Mouse (Mus musculus) frontal cortex, adult 2 months (tissue): ENCODE measurements around the gene Gorasp1. TPM values are rescaled to one million over a fixed set of nuclear protein-coding genes. Genes with fewer than 3 reads are reported as not detected.
A peak's percentile ranks its signal among the peaks of the same experiment; 100 is the strongest.

Source experiments
- DNase-seq, 2 experiments: peaks; one replicate each; pipeline ENCODE4 v3.0.0; 2022; ENCODE audit warnings: low spot score in 1 of 2; ENCODE audit errors: extremely low spot score in 1 of 2
- polyA plus RNA-seq: library from polyadenylated mRNA; depleted of rRNA; stranded (reverse); fragments of >200 nt; gene quantifications from 2 replicates; pipeline ENCODE4 v1.2.3, GENCODE M21; 2012

Gorasp1 gene
- polyA plus RNA-seq, 1 experiment = 24.0 TPM

DNA sequence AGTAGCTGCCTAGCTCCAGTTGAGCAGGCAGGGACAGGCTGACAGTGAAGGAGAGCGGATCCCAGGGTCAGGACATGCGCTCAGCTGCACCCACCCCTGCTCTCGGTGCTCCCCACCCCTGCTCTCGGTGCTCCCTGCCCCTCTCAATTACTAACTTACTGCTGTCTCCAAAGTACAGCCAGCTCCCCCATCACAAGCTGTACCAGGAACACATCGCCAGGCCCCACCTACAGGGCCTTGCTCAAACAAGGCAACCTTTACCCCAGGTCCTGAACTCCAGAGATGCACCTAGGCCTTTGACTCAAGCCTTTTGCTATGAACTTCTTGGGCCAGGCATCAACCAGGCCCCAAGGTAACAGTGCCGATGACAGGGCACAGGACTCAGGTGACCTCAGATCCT, 3.7 kb downstream of the Gorasp1 start:
- DNase-seq = no peak

DNA sequence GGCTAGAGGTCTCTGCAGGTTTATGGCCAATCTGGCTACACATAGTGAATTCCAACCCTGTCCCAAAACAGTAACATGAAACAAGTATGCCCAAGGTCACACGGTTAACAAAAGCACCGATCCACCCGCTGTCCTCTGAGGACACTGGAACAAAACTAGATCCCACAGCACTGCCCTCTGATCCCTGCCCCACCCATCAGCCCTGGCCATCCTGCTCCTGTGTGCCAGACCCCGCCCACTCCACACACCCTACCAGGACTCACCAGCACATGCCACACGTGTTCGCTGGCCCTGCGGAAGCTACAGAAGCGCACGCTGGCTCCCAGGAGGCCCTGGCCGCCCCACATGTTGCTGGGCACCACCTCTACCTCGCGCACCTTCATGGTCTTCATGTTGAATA, 5.0 kb downstream of the Gorasp1 start:
- DNase-seq = no peak

DNA sequence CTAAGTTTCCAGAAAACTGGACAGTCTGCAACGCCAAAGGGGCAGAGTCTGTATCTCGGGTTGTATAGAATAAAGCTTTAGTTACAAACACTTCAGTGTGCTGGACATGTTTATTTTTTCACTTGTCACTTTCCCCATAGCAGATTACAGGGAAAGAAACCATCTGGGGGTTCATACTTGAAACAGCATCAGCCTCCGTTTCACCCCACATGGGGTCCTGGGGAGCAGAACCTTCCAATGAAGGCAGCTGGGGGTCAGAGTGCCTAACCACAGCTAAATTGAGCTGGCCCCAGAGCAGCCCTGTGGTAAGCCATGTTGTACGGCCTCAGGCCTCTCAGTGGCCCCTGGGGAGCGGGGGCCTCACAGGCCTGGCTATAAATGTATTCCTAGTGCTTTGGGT, 10.9 kb downstream of the Gorasp1 start:
- no peak for DNase-seq

DNA sequence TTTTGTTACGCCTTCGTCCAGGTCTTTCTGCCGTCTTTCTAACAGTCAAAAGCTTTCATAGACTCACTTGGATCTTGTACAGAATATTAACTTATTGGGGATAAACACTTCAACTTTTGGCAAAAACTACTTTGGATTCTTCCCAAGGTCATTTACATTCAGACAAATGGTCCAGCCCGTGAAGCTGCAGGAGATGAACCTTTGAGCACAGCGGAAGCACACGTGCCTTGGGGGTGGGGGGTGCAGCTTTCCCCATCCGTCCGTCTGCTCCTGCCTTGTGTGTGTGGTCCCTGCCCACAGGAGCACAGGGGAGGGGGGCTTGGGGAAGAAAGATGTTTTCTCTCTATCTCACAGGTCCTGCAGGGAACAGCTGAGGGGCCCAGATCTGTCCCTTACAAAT, 11.6 kb downstream of the Gorasp1 start:
- DNase-seq = no peak

DNA sequence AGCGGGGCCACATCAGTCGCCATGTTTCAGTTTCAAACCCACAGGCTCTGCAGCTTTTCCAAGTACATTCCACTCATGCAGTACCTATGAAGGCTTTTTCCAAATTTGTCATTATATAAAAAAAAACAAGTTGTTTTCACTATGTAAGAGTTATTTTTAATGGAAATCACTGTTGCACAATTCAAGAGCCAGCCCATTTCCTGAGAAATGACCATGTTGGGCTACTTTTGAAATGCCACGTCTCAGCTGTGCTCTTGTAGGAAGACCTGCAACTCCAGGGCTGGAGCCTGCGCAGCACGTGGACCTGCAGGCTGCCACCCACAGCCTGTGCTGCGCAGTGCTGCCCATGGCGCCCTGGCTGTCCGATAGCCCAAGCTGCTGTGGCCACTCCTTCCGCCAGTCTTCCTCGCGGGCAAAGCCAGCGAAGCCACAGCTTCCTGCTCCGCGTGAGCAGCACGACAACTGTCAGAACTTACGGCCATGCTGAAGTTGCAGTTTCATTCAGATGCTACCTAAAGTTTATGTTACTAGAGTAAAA, 12.2 kb downstream of the Gorasp1 start:
- no peak for DNase-seq

DNA sequence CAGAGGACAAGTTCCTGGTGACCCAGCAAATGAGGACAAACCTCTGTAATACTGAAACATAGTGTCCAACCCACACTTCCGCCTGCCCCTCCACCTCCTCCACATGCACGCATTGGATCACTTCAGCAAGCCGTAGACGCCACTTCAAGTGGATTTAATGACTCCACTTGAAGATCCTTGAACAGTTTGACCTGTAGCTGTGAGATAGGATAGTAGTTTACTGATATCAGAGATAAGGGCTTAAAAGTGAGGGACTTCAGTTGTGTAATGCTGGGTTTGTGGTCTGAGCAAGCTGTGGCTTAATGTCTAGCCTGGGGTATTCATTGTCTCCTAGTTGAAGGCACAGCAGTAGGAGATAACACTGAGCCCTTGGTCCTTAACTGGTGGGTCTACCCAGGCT, 13.9 kb downstream of the Gorasp1 start:
- DNase-seq = no peak

DNA sequence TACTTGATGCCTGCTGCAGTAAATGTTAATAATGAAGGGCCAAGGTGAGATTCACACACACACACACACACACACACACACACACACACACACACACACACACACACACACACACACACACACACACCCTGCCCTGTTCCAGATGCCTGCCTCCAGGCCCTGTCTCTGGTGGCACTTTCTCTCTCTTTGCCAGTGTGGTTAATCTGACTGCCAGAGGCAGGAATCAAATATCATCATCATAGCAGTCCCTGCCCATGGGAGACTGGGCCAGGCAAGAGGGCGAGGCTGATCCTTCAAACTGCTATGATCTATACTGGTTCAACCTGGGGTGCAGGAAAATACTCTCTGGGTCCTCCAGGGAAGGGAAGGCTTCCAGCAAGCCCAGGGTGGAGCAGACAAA, 17.5 kb downstream of the Gorasp1 start:
- DNase-seq = no peak

DNA sequence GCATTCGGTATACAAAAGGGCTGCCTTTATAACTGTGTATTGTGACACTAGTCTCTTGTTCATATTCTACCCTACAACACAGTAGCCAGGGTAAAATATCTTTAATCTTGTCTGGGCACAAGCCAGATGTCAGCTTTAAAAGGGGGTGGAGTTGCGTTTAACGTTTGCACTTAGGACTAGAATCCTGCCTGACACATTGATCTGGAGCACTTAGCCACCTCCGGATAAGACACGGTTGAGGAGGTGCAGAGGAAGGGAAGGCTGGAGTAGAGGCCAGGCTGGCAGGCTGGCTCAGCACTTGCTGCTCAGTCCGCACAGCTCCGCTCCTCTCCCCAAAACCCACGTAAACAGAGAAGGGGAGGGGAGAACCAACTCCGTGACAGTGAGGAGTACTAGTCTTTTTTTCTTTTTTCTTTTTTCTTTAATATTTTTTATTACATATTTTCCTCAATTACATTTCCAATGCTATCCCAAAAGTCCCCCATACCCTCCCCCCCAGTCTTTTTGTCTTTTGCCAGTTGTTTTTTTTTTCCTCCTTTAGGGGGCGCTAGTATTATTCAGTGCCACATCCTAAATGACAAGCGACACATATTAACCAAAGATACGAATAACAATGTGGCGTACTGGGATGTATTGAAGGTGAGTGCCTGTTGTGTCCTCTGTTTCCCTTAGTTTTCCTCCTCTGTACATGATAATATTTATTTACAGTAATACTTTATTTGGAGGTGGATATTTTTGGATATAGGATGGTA, 24.1 kb downstream of the Gorasp1 start:
- DNase-seq = no peak

DNA sequence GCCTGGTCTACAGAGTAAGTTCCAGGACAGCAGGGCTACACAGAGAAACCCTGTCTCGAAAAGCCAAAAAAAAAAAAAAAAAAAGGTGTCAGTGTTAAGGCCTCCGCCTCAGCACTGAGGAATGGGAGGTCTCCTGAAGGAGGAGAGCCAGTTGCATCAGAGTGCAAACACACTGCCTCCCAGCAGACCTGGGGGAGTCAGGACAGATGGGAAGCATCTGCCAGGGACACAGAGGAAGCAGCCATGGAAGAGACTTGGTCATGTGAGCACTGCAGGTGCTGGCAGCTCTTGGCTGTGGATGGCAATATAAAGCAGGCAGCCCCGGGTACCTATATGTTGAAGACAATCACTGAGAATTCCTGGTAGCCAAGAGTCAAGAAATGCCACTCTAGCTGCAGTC, 27.4 kb downstream of the Gorasp1 start:
- DNase-seq = peak in 1 of 2 experiments; percentile 32

DNA sequence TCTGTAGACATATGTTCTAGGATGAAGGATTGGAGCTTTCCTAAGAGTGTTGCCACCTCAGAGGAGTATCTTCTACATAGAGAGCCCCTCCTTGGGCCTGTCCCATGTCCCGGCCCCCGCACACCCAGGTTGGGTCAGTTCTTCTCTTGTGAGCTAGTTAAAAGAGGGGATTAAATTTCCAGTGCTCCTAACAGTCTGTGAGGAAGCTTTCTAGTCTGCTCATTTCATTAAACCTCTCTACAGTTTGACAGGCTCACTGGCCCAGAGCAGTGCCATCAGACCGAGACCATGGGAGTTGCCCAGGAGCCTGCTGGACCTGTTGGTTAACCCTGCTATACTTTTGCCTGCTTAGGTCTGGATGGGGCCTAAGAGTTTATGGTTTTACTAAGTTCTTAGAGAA, 28.7 kb downstream of the Gorasp1 start:
- DNase-seq = no peak

DNA sequence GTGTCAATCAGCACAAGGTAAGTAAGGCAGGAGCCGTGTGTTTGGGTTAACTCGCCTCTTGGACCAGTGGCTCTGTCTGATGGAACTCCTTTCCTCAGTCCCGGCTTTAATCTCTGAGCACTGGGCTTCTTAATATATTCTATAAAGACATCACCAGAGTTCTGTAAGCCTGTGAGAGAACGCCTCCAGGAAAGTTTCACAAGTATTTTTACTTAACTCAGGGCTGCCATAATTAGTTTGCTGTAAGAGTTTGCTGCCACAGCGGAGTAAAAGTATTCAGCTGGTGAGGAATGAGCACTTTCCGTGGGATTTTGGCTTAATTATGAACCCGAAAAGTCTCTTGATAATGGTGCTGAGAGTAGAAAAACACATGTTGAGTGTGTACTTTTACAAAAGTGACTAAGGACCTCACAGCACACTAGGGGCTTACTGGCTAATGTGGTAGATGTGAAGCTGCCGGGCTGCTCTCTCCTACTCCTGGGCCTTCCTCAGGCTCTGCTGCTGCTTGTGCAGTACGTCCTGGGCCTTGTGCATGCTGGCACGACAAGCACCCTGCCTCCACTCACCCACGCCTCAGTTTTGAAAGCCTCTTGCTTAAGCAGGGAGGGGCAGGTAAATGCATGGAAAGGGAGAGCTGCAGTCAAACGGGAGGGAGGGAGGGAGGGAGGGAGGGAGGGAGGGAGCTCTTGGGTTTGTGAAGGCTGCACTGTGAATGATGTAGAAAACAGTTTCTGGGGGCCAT, 34.8 kb downstream of the Gorasp1 start:
- peak in 1 of 2 experiments; percentile 45 for DNase-seq

DNA sequence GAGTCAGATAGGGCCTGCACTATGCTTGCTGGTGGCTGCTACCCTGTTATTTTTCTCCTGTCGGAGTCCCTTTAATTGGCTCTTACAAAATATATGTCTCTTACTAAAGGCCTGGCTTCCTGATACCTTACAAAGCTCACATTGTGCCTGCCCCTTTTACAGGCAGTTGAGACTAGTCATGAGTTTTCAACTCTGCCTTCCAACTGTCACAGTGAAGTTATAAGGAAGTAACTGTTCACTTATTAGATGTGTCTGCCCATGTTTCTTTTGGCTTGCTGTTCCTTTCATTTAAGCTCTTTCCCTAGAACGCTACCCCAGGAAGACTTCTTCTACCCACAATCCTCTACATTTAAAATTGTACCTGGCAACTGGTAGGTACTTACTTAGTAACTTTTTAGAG, 37.9 kb downstream of the Gorasp1 start:
- DNase-seq = no peak

DNA sequence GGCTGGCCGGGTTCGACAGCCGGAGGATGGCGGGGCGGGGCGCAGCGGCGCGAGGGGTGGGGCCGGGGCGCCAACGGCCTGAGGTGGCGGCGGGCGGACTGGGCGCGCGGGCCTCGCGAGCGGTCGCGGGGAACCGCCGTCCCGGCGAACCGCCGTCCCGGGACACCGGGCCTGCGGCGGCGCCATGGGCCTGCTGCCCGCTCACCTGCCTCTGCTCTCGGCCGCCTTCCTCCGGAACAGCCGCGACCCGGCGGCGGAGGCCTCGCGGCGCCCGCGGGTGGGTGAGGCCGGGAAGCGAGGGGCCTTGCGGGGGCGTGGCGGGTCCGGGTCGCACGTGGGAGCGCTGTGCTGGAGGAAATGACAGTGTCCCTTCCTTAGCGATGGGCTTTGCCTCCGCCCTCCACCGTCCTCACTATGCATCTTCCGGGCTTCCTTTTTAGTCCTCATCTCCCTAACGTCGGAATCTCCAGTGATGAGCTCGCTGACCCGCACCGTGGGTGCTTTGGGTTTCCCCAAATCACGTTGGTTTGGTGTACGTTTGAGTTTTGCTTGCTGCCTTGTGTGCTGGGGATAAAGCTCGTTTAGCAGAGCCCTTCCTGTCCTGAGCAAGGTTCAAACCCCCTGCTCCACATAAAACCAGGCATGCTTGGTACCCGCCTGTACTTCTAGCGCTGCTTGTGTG, 42.2 kb downstream of the Gorasp1 start:
- DNase-seq = peak in 1 of 2 experiments; percentile 27

DNA sequence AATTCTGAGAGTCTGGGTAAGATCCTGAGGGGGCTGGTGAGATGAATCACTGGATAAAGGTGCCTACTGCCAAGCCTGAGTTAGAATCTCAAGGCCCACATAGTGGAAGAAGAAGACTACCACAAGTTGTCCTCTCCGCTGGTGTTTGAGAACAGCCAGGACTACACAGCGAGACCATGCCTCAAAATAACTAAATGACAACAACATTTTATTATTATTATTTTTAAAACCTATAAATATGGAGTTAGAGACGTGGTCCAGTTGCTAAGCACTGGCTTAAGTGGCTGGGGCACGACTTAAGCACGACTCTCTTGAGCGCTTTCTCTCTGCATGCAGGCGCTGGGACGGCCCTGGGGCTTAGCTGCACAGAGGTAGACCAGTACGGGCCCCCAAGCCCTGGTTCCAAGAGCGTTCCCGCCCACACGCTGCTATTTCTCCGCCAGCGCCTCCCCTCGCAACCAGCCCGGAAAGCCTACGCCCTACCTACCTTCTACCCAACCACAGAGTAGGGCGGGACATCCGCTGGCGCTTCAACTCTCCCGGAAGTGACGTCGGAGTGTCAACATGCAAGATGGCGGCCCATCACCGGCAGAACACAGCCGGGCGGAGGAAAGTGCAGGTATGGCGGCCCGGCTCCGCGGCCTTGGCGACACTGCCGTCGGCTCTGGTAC, 42.9 kb downstream of the Gorasp1 start, which contains the start of gene Wdr48:
Gene Wdr48, plus strand, starts transcription at position 540 of the 671 bp plus-strand sequence.
- peak; percentile 97 to 98 for DNase-seq

DNA sequence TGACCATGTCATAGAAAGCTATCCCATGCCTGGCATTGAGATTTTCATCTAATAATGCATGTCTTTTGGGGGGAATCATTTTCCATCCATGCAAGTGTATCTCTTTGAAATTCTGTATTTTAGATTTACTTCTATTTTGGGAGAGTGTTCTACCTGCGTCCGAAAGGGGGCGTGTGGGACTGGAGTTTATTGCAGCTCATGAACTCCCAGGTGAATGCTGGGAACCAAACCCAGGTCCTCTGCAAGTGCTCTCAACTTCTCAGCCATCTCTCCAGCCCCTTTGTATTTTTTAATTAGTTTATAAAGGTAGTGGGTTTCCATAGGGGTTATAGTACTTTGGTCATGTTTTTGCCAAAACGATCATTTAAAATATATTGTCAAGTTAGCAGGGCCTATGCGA, 43.5 kb downstream of the Gorasp1 start:
- no peak for DNase-seq

DNA sequence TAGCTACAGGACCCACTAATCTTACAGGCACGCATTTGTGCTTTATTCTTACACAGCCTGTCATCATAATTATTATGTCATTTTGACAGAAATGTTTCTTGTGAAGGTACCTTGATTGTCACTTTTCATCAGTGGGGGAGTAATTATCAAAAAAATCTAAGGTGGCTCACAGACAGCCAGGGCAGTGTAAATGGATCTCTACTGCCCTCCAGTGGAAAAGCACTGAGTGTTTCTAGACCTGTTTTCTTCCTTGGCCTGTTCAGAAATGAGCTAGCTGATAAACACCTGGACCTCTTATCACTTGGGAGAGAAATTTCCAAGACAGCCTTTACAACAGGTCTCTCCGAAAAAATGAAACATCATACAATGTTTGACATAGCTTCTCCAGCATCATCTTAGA, 46.7 kb downstream of the Gorasp1 start:
- DNase-seq = peak in 1 of 2 experiments; percentile 67

DNA sequence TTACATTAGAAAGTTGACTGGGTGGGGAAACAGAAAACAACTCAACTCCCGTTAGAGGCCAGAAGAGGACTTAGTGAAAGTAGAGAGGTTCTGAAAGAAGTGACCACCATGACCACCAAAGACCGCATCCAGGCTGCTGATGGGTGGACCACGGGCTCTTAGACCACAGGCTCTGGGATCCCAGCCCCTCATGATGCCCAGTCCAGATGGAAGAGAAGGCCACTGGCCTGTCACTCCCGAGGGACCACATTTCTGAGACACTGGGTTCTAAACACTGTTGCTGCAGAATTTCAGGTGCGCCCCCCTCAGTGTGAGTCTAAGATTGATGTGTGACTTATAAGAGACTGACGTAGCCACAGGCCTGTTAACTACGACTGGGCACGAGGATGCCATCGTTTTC, 47.9 kb downstream of the Gorasp1 start:
- no peak for DNase-seq

DNA sequence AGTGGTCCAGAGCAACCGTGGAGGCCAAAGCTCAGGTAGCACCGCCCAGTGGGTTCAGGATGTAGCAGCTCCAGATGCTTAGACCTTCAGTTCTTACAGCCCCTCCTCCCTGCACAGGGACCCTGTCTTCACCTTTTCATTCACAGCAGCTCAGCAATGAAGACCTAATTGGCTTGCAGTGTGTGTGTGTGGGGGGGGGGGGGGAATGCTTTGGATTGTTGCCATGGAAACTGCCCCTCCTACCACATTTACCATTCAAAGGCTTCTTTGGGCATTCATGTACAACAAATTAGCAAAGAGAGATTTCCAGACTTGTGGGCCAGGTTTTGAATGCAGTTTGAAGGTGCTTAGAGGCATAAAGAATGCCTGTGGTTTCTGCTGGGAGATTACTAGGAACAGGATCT, 48.5 kb downstream of the Gorasp1 start:
- no peak for DNase-seq

DNA sequence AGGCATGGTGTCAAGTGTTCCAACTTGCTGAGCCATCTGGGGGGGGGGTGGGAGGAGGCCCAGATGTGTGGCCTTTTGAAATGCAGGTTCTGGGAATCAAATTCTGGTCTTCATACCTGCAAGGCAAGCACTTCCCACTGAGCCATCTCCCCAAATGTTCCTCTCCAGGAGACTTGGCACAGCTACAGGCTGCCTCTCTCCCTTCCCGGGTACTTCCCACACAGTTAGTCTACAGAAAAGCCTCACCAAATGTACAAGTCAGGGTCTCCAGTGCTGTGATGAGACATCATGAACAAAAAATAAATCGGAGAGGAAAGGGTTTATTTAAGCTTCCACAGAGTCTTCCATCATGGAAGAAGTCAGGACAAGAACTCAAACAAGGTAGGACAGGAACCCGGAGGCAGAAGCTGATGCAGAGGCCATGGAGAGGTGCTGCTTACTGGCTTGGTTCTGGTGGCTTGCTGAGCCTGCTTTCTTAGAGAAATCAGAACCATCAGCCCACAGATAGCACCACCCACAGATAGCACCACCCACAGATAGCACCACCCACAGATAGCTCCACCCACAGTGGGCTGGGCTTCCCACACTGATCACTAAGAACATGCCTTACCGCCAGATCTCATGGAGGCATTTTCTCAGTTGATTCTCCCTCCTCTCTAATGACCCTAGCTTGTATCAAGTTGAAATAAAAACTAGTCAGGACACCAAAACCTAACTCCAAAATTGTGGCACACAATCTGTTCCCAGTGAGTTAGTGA, 50.0 kb downstream of the Gorasp1 start:
- DNase-seq = no peak
